8 mouse cellular contexts compared by ENCODE assay signal in the genomic region with DNA sequence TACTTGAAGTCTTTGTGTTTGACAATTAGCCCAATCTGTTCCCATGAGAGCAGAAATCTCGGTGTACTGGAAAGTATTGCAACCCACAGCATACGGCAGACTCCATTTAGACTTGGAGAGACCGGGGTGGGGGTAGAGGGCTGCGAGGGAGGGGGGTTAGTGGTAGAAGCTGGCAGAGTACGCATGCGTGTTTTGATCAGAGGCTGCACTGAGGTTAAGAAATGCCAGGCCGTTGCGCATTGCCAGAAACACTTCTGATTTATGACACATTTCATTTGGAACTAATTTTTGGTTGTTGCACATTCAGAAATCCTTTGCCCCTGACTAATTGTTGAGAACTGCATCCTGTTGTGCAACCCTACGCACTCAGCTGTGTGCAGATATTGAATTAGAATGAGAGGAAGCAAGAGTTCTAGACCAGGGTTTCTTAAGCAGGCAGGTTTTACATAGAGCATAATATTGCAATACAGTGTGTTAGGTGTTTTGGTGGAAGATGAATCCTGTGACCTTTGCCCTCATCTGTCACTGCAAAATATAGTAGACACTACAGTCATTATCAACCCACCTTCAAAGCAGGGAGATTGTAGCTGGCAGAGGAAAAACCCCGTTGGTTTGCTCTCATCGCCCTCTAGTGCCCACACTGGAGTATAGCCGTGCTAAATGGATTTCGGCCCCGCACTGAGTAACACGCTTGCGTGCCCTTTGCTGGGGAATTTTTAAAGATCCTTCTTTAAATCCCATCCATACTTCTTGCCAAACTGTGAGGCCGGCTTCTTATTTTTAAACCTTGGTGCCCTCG. TPM values are rescaled to one million over a fixed set of nuclear protein-coding genes. Genes with fewer than 3 reads are reported as not detected.
A peak's percentile ranks its signal among the peaks of the same experiment; 100 is the strongest.
DNase-seq lines count a peak whose midpoint lies in the region; ATAC-seq and TF ChIP-seq lines count a peak whose summit lies in the region.

No protein-coding gene starts in this region.

- TF ChIP-seq CTCF in Patski (IDR thresholded peaks at IDR 0.05), result peak; percentile 91
- peak; percentile 91 for TF ChIP-seq CTCF in gastrocnemius, adult 2 months (IDR thresholded peaks at IDR 0.05)

- no peak overlapping the region for H3K4me2 ChIP-seq in midbrain, embryonic 11.5 days
- H3K4me2 ChIP-seq in midbrain, embryonic 16.5 days (ENCODE audit: low read length), result no peak overlapping the region

- no peaks in the 10 kb centered on the region for H3K27me3 ChIP-seq in midbrain, embryonic 11.5 days (ENCODE audit: control insufficient read depth, insufficient read depth, low read length)
- H3K27me3 ChIP-seq in midbrain, embryonic 16.5 days (ENCODE audit: control insufficient read depth, insufficient read depth, low read depth, low read length), result no peaks in the 10 kb centered on the region
- H3K27me3 ChIP-seq in Patski, result no peaks in the 10 kb centered on the region

- WGBS in midbrain, embryonic 11.5 days, result 53% methylated on average over 18 of the region's 18 CpGs
- 44% methylated on average over 18 of the region's 18 CpGs for WGBS in midbrain, embryonic 16.5 days

- H3K9ac ChIP-seq in midbrain, embryonic 11.5 days (ENCODE audit: low read length), result no peak overlapping the region
- H3K9ac ChIP-seq in midbrain, embryonic 16.5 days (ENCODE audit: low read depth, low read length), result no peak overlapping the region

- ATAC-seq in midbrain, embryonic 11.5 days (ENCODE audit: low FRiP score), result no peak
- no peak for ATAC-seq in midbrain, embryonic 16.5 days
- no peak for ATAC-seq in Patski

- no peaks in the 10 kb centered on the region for H3K4me1 ChIP-seq in midbrain, embryonic 11.5 days (ENCODE audit: control insufficient read depth, insufficient read depth, low read length)
- no peaks in the 10 kb centered on the region for H3K4me1 ChIP-seq in midbrain, embryonic 16.5 days (ENCODE audit: control insufficient read depth, insufficient read depth, low read length)

- intact Hi-C loops in gastrocnemius, adult 2 months (cut with DNase I), result loop anchor here (1.0 to 10.0 kb wide), 2 partner anchors 26 to 500 kb away; no protein-coding TSS in a partner anchor

- POLR2A ChIA-PET in Patski (lab: Charles Lee), result no interaction called here

- in situ Hi-C loops in Patski (cut with MboI; ENCODE audit: low pct_unique_long_range_greater_than_20kb), result no loop called here

- H3K36me3 ChIP-seq in midbrain, embryonic 11.5 days (ENCODE audit: control insufficient read depth, insufficient read depth, low read length), result no peaks in the 10 kb centered on the region
- no peaks in the 10 kb centered on the region for H3K36me3 ChIP-seq in midbrain, embryonic 16.5 days (ENCODE audit: control insufficient read depth, insufficient read depth, low read length)

- DNase-seq in midbrain, embryonic 11.5 days (ENCODE audit: low spot score, missing footprints), result peak; percentile 85
- peak; percentile 10 for DNase-seq in Patski (ENCODE audit: low read depth, low spot score)
- DNase-seq in cerebellum, adult 9-10 months, result peak; percentile 73
- DNase-seq in gastrocnemius, adult 2 months, result peak; percentile 63
- peak; percentile 65 to 80 for DNase-seq in layer of hippocampus, postnatal 10 days (ENCODE audit: low spot score in 2 of 2)
- peak; percentile 65 for DNase-seq in mesoderm, embryonic 11.5 days (ENCODE audit: low read depth, low spot score)
- peak; percentile 28 to 29 for DNase-seq in thymus, postnatal 36 days

- CTCF ChIA-PET in Patski (lab: Charles Lee), result interaction anchor here (0.7 to 2.6 kb wide), 11 partner anchors 12 to 117 kb away, joined by 3 to 10 read pairs (median 3); no protein-coding TSS in a partner anchor

- peaks cover 3% of the 10 kb centered on the region; the same call in 1 of the 2 replicates for H3K9me3 ChIP-seq in midbrain, embryonic 11.5 days (ENCODE audit: control insufficient read depth, low read length)
- H3K9me3 ChIP-seq in midbrain, embryonic 16.5 days (replicated peaks; ENCODE audit: control insufficient read depth, low read length, poor library complexity, severe bottlenecking), result no peaks in the 10 kb centered on the region

- H3K27ac ChIP-seq in midbrain, embryonic 11.5 days (ENCODE audit: low read depth, low read length), result no peak overlapping the region
- H3K27ac ChIP-seq in midbrain, embryonic 16.5 days (ENCODE audit: low read length), result no peak overlapping the region
- peak overlapping the region; percentile 85 for H3K27ac ChIP-seq in gastrocnemius, adult 2 months

- H3K4me3 ChIP-seq in midbrain, embryonic 11.5 days (ENCODE audit: low read depth, low read length), result no peak overlapping the region
- H3K4me3 ChIP-seq in midbrain, embryonic 16.5 days (ENCODE audit: low read depth, low read length), result no peak overlapping the region
- peak overlapping the region; percentile 0; the same call in 1 of the 2 replicates for H3K4me3 ChIP-seq in gastrocnemius, adult 2 months

RNA-seq across cellular contexts. Expression of a gene that starts 31.6 kb away (rescaled TPM):
- polyA plus RNA-seq in midbrain, embryonic 11.5 days (2014; fragmentation: Nextera tagmentation; extraction: Ambion mirVana), result 2.5 and 2.9 TPM in 2 replicates
- 20.7 and 22.9 TPM in 2 replicates for polyA plus RNA-seq in midbrain, embryonic 16.5 days (2015; fragmentation: Nextera tagmentation; extraction: Ambion mirVana)
- polyA plus RNA-seq in Patski (2021), result not detected
- 1 to 10 TPM; 1.1 to 2.2 TPM for total RNA-seq in gastrocnemius, adult 2 months (2021)
- total RNA-seq in layer of hippocampus, postnatal 10 days (2021), result 10 to 100 TPM; 32.8 to 33.6 TPM

RNA-seq across cellular contexts. Expression of a gene that starts 50.0 kb away (rescaled TPM):
- 26.7 and 27.9 TPM in 2 replicates for polyA plus RNA-seq in midbrain, embryonic 11.5 days (2014; fragmentation: Nextera tagmentation; extraction: Ambion mirVana)
- 13.6 and 17.3 TPM in 2 replicates for polyA plus RNA-seq in midbrain, embryonic 16.5 days (2015; fragmentation: Nextera tagmentation; extraction: Ambion mirVana)
- polyA plus RNA-seq in Patski (2021), result 16.3 TPM
- 100 to 1,000 TPM; 119 to 145 TPM for total RNA-seq in gastrocnemius, adult 2 months (2021)
- 10 to 100 TPM; 13.7 to 15.2 TPM for total RNA-seq in layer of hippocampus, postnatal 10 days (2021)

RNA-seq across cellular contexts. Expression of a gene that starts 56.4 kb away (rescaled TPM):
- 51.6 and 56.0 TPM in 2 replicates for polyA plus RNA-seq in midbrain, embryonic 11.5 days (2014; fragmentation: Nextera tagmentation; extraction: Ambion mirVana)
- 83.5 and 88.4 TPM in 2 replicates for polyA plus RNA-seq in midbrain, embryonic 16.5 days (2015; fragmentation: Nextera tagmentation; extraction: Ambion mirVana)
- polyA plus RNA-seq in Patski (2021), result 22.7 TPM
- 1 to 10 TPM; 2.5 to 3.2 TPM for total RNA-seq in gastrocnemius, adult 2 months (2021)
- 10 to 100 TPM; 62.3 to 64.3 TPM for total RNA-seq in layer of hippocampus, postnatal 10 days (2021)

Comparison
In these comparisons a context has a peak if more than half of its experiments do, and no peak if none do; other contexts are left out.
1. DNase-seq: peak in every context shown above with its lines; median percentile 85 in midbrain, embryonic 11.5 days; 73 in cerebellum, adult 9-10 months; 72 in layer of hippocampus, postnatal 10 days; 65 in mesoderm, embryonic 11.5 days; 63 in gastrocnemius, adult 2 months; 28 in thymus, postnatal 36 days; 10 in Patski.